Mouse (Mus musculus) ES-Bruce4 (cell line): Measurements from ENCODE around the gene Iqcg.

Source experiments
- CTCF ChIP-seq: IDR thresholded peaks from one replicate; pipeline ENCODE4 v1.8.1; 2011; ENCODE audit warnings: low read depth, low read length
- EP300 ChIP-seq: IDR thresholded peaks from 2 replicates; pipeline ENCODE4 v1.6.1; 2011; ENCODE audit warnings: low read depth, low read length; ENCODE audit not compliant: insufficient read depth
- POLR2A ChIP-seq: IDR thresholded peaks from one replicate; pipeline ENCODE4 v1.8.1; 2011; ENCODE audit warnings: low read length; ENCODE audit not compliant: insufficient read depth

GRCm38 (mm10) chr16:33060926-33061325, 4.9 kb upstream of the Iqcg start:
- TF ChIP-seq CTCF (no peak), POLR2A (no peak), EP300 (no peak)
